In genomic region chr3:96180727-96181477, GRCm38 (mm10) we compare ENCODE assay signal across 8 mouse cellular contexts. TPM values are rescaled to one million over a fixed set of nuclear protein-coding genes. Genes with fewer than 3 reads are reported as not detected.
DNase-seq lines count a peak whose midpoint lies in the region; ATAC-seq lines count a peak whose summit lies in the region.

Gene Sv2a (plus strand): TSS chr3:96181151.

- H3K4me3 ChIP-seq in heart, embryonic 14.5 days (ENCODE audit: control insufficient read depth in 1 of 2, insufficient read depth in 1 of 2, low read depth in 1 of 2, low read length in 2 of 2), result peak within 1 kb of the TSS; percentile 69 to 90

- H3K4me1 ChIP-seq in heart, embryonic 14.5 days (ENCODE audit: control insufficient read depth in 2 of 2, insufficient read depth in 2 of 2, low read length in 2 of 2), result peaks cover 15 to 26% of the 10 kb centered on the region in 2 experiments

- peak within 1 kb of the TSS; percentile 78 for H3K4me2 ChIP-seq in heart, embryonic 14.5 days (ENCODE audit: low read length)

- peak within 1 kb of the TSS; percentile 92 to 96 for H3K27ac ChIP-seq in heart, embryonic 14.5 days (replicated peaks in 1 of 2; ENCODE audit: control insufficient read depth in 1 of 2, insufficient read depth in 1 of 2, low read depth in 2 of 2, low read length in 2 of 2)

- no peaks in the 10 kb centered on the region for H3K9me3 ChIP-seq in heart, embryonic 14.5 days (ENCODE audit: control insufficient read depth, low read length)

- under 1% methylated on average over 18 of the region's 23 CpGs for WGBS in heart, embryonic 14.5 days

- H3K27me3 ChIP-seq in heart, embryonic 14.5 days (ENCODE audit: control insufficient read depth, insufficient read depth, low read length), result no peaks in the 10 kb centered on the region

- H3K36me3 ChIP-seq in heart, embryonic 14.5 days (ENCODE audit: control insufficient read depth, insufficient read depth, low read length), result peaks cover 38% of the 10 kb centered on the region

- H3K9ac ChIP-seq in heart, embryonic 14.5 days (ENCODE audit: low read length), result peak within 1 kb of the TSS; percentile 84

- ATAC-seq in heart, embryonic 14.5 days (ENCODE audit: insufficient number of reproducible peaks, insufficient read depth, low FRiP score, low read depth), result peak; percentile 45; the same call in 1 of the 2 replicates
- ATAC-seq in erythroid progenitor cell, adult 5-6 weeks (replicated peaks; ENCODE audit: low FRiP score, poor library complexity, severe bottlenecking), result no peak

- peak; percentile 71 for DNase-seq in CD4-positive helper T cell, adult 2 months (ENCODE audit: low read depth, low spot score)
- peak; percentile 42 for DNase-seq in NIH3T3 (ENCODE audit: low read depth)
- DNase-seq in cerebellum, postnatal 4 days (ENCODE audit: low spot score in 2 of 2), result peak; percentile 59 to 70
- peak; percentile 69 for DNase-seq in layer of hippocampus, adult 9-11 months
- DNase-seq in lung, postnatal 10 days, result peak; percentile 66
- DNase-seq in right cerebral cortex, adult 2 months (ENCODE audit: low spot score in 2 of 2), result peak; percentile 69 to 72

RNA-seq across cellular contexts. Expression of gene Sv2a, which starts in this region (rescaled TPM):
- polyA plus RNA-seq in heart, embryonic 14.5 days (2014; fragmentation: Nextera tagmentation; extraction: Ambion mirVana), result 10.8 and 12.0 TPM in 2 replicates
- not detected in 2 replicates for total RNA-seq in erythroid progenitor cell, adult 5-6 weeks (2015; ENCODE audit: low replicate concordance)
- total RNA-seq in erythroid progenitor cell, adult 5-6 weeks (2017; ENCODE audit: low replicate concordance), result not detected in 2 replicates
